Mouse (Mus musculus) forebrain, postnatal 0 days (tissue): ENCODE measurements at regions not wholly inside any gene's neighbourhood (a gene's known extent, or its start where the extent isn't known, plus 50 kb on each side); places are given as distances from the start of the nearest gene placed in this dataset.

Source experiments
- ATAC-seq: fragments of 200-750 bp; cut with Nextera tagmentation; 2 replicates; pipeline ENCODE4 v1.8.0; 2017; ENCODE audit warnings: mild to moderate bottlenecking, moderate library complexity
- DNase-seq: peaks from one replicate; pipeline ENCODE4 v3.0.0-alpha.2; 2015
- H3K27ac ChIP-seq: fragments of 300-500 bp; sonication (generic); 2 replicates; pipeline ENCODE4 v1.5.1; 2014; ENCODE audit warnings: low read depth, mild to moderate bottlenecking, antibody characterized with exemption, low read length, moderate library complexity, mixed read lengths
- H3K27me3 ChIP-seq: fragments of 300-500 bp; sonication (generic); 2 replicates; pipeline ENCODE4 v1.6.1; 2014; ENCODE audit warnings: mild to moderate bottlenecking, low read length, mixed read lengths; ENCODE audit not compliant: insufficient read depth
- H3K36me3 ChIP-seq: fragments of 300-500 bp; sonication (generic); 2 replicates; pipeline ENCODE4 v1.6.1; 2014; ENCODE audit warnings: mild to moderate bottlenecking, moderate library complexity; ENCODE audit not compliant: insufficient read depth
- H3K4me1 ChIP-seq: fragments of 300-500 bp; sonication (generic); 2 replicates; pipeline ENCODE4 v1.6.1; 2014; ENCODE audit warnings: antibody characterized with exemption; ENCODE audit not compliant: insufficient read depth
- H3K4me2 ChIP-seq: fragments of 300-500 bp; sonication (generic); 2 replicates; pipeline ENCODE4 v1.6.1; 2014; ENCODE audit warnings: low read depth, mild to moderate bottlenecking, moderate library complexity
- H3K4me3 ChIP-seq: fragments of 300-500 bp; sonication (generic); 2 replicates; pipeline ENCODE4 v1.5.1; 2014; ENCODE audit warnings: low read depth, low read length, mixed read lengths
- H3K9ac ChIP-seq: fragments of 300-500 bp; sonication (generic); 2 replicates; pipeline ENCODE4 v1.6.1; 2014; ENCODE audit warnings: mild to moderate bottlenecking
- H3K9me3 ChIP-seq: fragments of 300-500 bp; sonication (generic); 2 replicates; pipeline ENCODE4 v1.6.1; 2016; ENCODE audit warnings: low read length
- CTCF ChIP-seq: sonication (generic); IDR thresholded peaks from 2 replicates; pipeline ENCODE4 v1.5.1; 2016; ENCODE audit warnings: antibody characterized with exemption, control low read depth, low read depth
- WGBS: fragments of 180-500 bp; shearing (Covaris S2); extraction: QIAGEN DNeasy Blood & Tissue Kit; methylation state at CpG from one replicate; pipeline ENCODE4 v1.1.7; 2014; 5-methylcytosine and 5-hydroxymethylcytosine counted together

DNA sequence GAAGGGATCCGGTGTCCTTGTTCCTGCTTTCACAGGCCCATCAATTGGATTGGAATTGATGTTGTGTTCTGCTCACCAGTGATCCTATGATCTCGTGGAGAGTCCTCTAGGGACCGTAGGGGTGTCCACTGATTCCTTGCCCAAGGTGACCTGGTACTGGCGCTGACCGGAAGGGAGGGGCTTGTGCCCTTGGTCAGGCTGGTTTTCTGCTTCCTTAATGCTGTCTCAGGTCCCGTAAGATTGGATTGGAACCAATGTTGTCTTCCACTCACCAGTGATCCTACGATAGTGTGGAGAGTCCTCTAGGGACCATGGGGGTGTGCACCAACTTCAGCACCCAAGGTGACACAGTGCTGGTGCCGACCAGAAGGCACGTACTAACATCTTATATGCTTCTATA lies 324.9 kb upstream of the Ptchd4 start:
- H3K9ac ChIP-seq = no peak overlapping the region
- H3K27me3 ChIP-seq = no peaks in the 10 kb centered on the region
- H3K4me3 ChIP-seq = no peak overlapping the region
- H3K4me2 ChIP-seq = no peak overlapping the region
- no peak for TF ChIP-seq CTCF
- ATAC-seq (no peak), DNase-seq (no peak)
- no peaks in the 10 kb centered on the region for H3K4me1 ChIP-seq
- no peaks in the 10 kb centered on the region for H3K9me3 ChIP-seq
- 88% methylated on average over 9 of the region's 9 CpGs for WGBS
- H3K36me3 ChIP-seq = no peaks in the 10 kb centered on the region
- no peak overlapping the region for H3K27ac ChIP-seq

DNA sequence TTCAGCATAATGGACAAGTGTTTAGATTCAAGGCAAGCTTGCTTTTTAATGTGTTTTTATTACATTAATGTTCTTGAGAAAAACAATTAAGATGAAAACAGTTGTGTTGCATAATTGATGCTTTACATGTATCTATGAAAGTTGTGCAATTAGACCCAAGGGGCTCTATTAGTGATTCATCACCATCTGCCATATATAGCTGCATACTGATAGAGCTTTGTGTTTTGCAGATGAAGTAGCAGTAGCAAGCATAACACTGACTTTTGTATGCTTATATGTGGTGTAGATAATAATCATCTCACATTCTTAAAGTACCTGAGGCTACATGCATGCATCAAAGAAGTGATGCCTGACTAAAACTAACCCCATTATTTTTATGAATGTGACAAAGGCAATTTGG lies 307.3 kb upstream of the Ptchd4 start:
- H3K36me3 ChIP-seq = no peaks in the 10 kb centered on the region
- no peak for DNase-seq
- no peak overlapping the region for H3K27ac ChIP-seq
- H3K27me3 ChIP-seq = no peaks in the 10 kb centered on the region
- H3K4me3 ChIP-seq = no peak overlapping the region
- no peak for TF ChIP-seq CTCF
- H3K9ac ChIP-seq = no peak overlapping the region
- no peaks in the 10 kb centered on the region for H3K9me3 ChIP-seq
- ATAC-seq = no peak
- no peaks in the 10 kb centered on the region for H3K4me1 ChIP-seq
- H3K4me2 ChIP-seq = no peak overlapping the region

DNA sequence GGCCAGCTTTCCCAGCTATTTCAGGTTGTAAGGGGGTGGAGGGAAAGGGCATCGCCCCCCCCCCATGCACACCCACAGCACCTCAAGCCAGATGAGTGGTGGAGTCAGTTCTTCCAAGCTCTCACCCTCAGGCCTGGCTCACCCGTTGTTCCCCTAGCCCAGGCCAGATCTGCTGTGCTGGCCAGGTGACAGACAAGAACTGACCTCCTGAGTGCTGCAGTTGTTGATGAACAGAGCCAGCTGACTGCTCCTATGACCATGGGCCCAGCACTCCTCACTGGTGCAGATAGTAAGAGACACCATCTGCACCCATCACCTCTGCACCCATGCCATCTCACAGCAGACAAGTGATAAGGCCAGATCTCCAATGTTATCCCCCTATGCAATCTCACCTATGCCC lies 291.5 kb upstream of the Ptchd4 start:
- H3K4me2 ChIP-seq = no peak overlapping the region
- no peak for TF ChIP-seq CTCF
- DNase-seq (no peak), ATAC-seq (no peak)
- no peaks in the 10 kb centered on the region for H3K36me3 ChIP-seq
- no peak overlapping the region for H3K27ac ChIP-seq
- H3K9ac ChIP-seq = no peak overlapping the region
- WGBS = 79% methylated on average over 2 of the region's 2 CpGs
- H3K4me1 ChIP-seq = no peaks in the 10 kb centered on the region
- H3K9me3 ChIP-seq = no peaks in the 10 kb centered on the region
- H3K4me3 ChIP-seq = no peak overlapping the region
- no peaks in the 10 kb centered on the region for H3K27me3 ChIP-seq

DNA sequence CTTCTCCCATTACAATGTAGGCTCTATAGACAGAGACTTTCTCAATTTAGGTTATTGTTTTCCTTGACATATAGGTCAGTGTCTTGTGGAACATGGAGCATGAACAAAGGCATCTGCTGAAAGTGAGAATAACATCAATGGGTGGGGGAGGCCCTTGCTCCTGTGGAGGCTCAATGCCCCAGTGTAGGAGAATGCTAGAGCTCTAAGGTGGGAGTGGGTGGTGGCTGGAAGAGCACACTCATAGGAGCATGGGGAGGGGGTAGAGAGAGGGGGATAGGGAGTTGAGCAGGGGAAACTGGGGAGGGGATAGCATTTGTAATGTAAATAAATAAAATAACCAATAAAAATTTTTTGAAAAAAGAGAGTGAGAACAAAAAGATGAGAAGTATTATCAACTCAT lies 288.5 kb upstream of the Ptchd4 start:
- H3K27me3 ChIP-seq = no peaks in the 10 kb centered on the region
- no peak overlapping the region for H3K9ac ChIP-seq
- DNase-seq (no peak), ATAC-seq (no peak)
- no peak overlapping the region for H3K4me2 ChIP-seq
- no peak for TF ChIP-seq CTCF
- no peaks in the 10 kb centered on the region for H3K4me1 ChIP-seq
- no peaks in the 10 kb centered on the region for H3K9me3 ChIP-seq
- H3K27ac ChIP-seq = no peak overlapping the region
- no peaks in the 10 kb centered on the region for H3K36me3 ChIP-seq
- H3K4me3 ChIP-seq = no peak overlapping the region

DNA sequence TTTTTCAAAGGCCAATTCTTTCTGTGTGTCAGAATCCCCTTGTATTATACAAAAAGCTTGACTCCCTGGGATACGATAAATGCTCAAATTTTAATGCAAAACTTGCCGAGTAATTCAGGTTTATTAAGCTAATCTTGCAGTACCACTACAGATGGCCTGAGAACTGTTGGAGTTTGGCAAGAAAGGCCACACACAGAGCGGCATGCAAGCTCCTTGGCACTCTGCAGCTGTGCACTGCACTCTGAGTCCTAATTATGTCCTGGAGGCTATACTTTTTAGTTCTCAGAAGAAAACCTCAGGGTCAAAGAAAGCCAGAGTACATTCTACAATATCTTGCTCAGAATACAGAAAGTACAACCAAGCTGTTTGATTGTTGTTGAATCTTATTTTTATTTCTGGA lies 286.3 kb upstream of the Ptchd4 start:
- no peak for DNase-seq
- H3K4me3 ChIP-seq = no peak overlapping the region
- WGBS = 25% methylated on average over 3 of the region's 3 CpGs
- no peaks in the 10 kb centered on the region for H3K4me1 ChIP-seq
- H3K4me2 ChIP-seq = no peak overlapping the region
- no peaks in the 10 kb centered on the region for H3K27me3 ChIP-seq
- no peaks in the 10 kb centered on the region for H3K9me3 ChIP-seq
- no peak overlapping the region for H3K9ac ChIP-seq
- H3K36me3 ChIP-seq = no peaks in the 10 kb centered on the region
- no peak for ATAC-seq
- no peak for TF ChIP-seq CTCF
- no peak overlapping the region for H3K27ac ChIP-seq

DNA sequence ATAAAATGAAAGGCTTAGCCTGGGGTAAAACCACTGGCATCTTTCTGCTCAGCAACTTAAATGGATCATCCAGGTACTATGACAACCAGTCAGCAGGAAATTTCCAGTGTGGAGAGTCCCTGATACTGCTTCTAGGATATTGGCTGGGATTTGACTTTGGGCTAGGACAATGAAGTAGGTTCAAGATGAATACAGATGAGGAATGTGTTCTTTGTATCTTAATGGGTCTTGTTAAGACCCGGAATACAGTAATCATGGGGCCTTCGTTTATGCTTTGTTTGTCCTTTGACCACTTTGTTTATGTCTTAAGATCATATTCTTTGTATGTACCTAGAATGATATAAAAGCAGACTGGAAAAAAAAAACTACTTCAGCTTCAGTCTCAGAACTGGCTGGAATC lies 278.7 kb upstream of the Ptchd4 start:
- no peak for ATAC-seq
- Histone ChIP-seq H3K4me2 (no peak overlapping the region), H3K27me3 (no peaks in the 10 kb centered on the region), H3K4me3 (no peak overlapping the region), H3K27ac (no peak overlapping the region), H3K36me3 (no peaks in the 10 kb centered on the region), H3K9ac (no peak overlapping the region), H3K9me3 (no peaks in the 10 kb centered on the region), H3K4me1 (no peaks in the 10 kb centered on the region)
- 86% methylated on average over 2 of the region's 2 CpGs for WGBS
- no peak for DNase-seq
- TF ChIP-seq CTCF = no peak

DNA sequence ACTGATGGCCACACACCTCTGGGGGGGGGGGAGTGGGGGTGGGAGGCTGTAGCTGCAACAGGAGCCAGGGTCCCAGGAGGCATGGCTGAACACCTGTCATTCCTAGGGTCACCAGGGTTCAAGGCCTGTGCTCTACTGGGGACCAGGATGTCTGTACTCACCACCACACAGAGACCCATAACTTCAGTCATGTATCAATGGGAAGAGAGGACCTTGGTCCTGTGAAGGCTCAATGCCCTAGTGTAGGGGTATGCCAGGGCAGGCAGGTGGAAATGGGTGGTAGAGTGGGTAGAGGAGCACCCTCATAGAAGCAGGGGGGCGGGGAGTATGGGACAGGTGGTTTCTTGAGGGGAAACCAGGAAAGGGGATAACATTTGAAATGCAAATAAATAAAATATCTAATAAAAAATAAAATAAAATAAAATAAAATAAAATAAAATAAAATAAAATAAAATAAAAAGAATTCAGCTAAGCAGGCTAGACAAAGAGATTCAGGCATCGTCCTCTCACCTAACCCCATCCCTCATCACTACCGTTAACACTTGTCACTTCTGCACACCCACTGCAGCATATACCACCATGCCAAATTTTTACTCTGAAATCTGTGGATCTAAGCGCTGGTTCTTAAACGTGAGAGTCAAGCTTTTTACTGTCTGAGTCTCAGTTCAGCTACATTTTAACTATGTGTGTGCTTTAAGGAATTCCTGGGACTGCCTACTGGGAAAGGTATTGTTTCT lies 265.8 kb upstream of the Ptchd4 start:
- ATAC-seq (no peak; the same call in 1 of the 2 replicates), DNase-seq (no peak)
- no peaks in the 10 kb centered on the region for H3K36me3 ChIP-seq
- no peaks in the 10 kb centered on the region for H3K27me3 ChIP-seq
- no peak overlapping the region for H3K27ac ChIP-seq
- H3K9me3 ChIP-seq = no peaks in the 10 kb centered on the region
- 71% methylated on average over 5 of the region's 5 CpGs for WGBS
- H3K4me3 ChIP-seq = no peak overlapping the region
- no peak for TF ChIP-seq CTCF
- no peaks in the 10 kb centered on the region for H3K4me1 ChIP-seq
- no peak overlapping the region for H3K4me2 ChIP-seq
- H3K9ac ChIP-seq = no peak overlapping the region
